Comparison of ENCODE assay signal across 8 mouse cellular contexts in the genomic region with DNA sequence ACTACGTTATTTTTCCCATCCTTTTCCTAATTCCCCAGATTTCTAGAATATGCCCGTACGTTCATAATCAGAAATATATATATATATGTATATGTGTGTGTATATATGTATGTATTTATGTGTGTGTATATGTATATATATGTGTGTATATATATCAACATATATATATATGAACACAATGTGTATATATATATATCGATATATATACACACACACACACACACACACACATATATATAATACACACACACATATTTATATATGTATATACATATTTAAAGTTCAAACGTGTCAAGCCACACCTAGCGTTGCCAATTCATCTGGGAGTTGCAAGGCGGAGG. TPM values are rescaled to one million over a fixed set of nuclear protein-coding genes. Genes with fewer than 3 reads are reported as not detected.
DNase-seq lines count a peak whose midpoint lies in the region; ATAC-seq and TF ChIP-seq lines count a peak whose summit lies in the region.

No protein-coding gene starts in this region.

- peak overlapping the region; percentile 64 for H3K4me3 ChIP-seq in heart, embryonic 15.5 days
- peak overlapping the region; percentile 75 for H3K4me3 ChIP-seq in G1E (ENCODE audit: low read depth, low read length)
- H3K4me3 ChIP-seq in hindbrain, embryonic 11.5 days (ENCODE audit: low read depth, low read length) = peak overlapping the region; percentile 49
- peak overlapping the region; percentile 43 for H3K4me3 ChIP-seq in midbrain, embryonic 11.5 days (ENCODE audit: low read depth, low read length)

- TF ChIP-seq CTCF in G1E (IDR thresholded peaks at IDR 0.05; ENCODE audit: low read depth, low read length) = no peak

- no peaks in the 10 kb centered on the region for H3K9me3 ChIP-seq in heart, embryonic 15.5 days (replicated peaks)
- no peaks in the 10 kb centered on the region for H3K9me3 ChIP-seq in G1E (replicated peaks)
- no peaks in the 10 kb centered on the region for H3K9me3 ChIP-seq in hindbrain, embryonic 11.5 days (ENCODE audit: control insufficient read depth, low read length)
- H3K9me3 ChIP-seq in midbrain, embryonic 11.5 days (ENCODE audit: control insufficient read depth, low read length) = no peaks in the 10 kb centered on the region

- H3K9ac ChIP-seq in heart, embryonic 15.5 days = peak overlapping the region; percentile 65
- peak overlapping the region; percentile 75 for H3K9ac ChIP-seq in hindbrain, embryonic 11.5 days (ENCODE audit: low read depth, low read length)
- peak overlapping the region; percentile 66 for H3K9ac ChIP-seq in midbrain, embryonic 11.5 days (ENCODE audit: low read length)

- intact Hi-C loops in heart, postnatal 25 days (cut with DNase I) = no loop called here

- peak overlapping the region; percentile 95 for H3K27ac ChIP-seq in heart, embryonic 15.5 days
- H3K27ac ChIP-seq in hindbrain, embryonic 11.5 days (ENCODE audit: low read depth, low read length) = 0 out of 2 replicates have a peak overlapping the region, but pooled peaks have one; percentile 65
- H3K27ac ChIP-seq in midbrain, embryonic 11.5 days (ENCODE audit: low read depth, low read length) = peak overlapping the region; percentile 50; the same call in 1 of the 2 replicates

- DNase-seq in heart, postnatal 25 days (ENCODE audit: low spot score) = no peak
- DNase-seq in G1E (ENCODE audit: low spot score) = no peak
- no peak for DNase-seq in hindbrain, embryonic 11.5 days (ENCODE audit: low spot score)
- DNase-seq in midbrain, embryonic 11.5 days (ENCODE audit: low spot score, missing footprints) = no peak
- DNase-seq in right cerebral cortex, postnatal 4 days = no peak
- no peak for DNase-seq in spleen, postnatal 36 days (ENCODE audit: low spot score in 2 of 2)
- no peak for DNase-seq in testis, postnatal 10 days (ENCODE audit: low spot score)

- H3K4me2 ChIP-seq in heart, embryonic 15.5 days = peak overlapping the region; percentile 63
- H3K4me2 ChIP-seq in hindbrain, embryonic 11.5 days (replicated peaks; ENCODE audit: low read depth, low read length) = peak overlapping the region; percentile 50
- H3K4me2 ChIP-seq in midbrain, embryonic 11.5 days = peak overlapping the region; percentile 46

- H3K4me1 ChIP-seq in heart, embryonic 15.5 days (replicated peaks) = peaks cover 2% of the 10 kb centered on the region; the same call in 1 of the 2 replicates
- H3K4me1 ChIP-seq in G1E (ENCODE audit: insufficient read depth, low read depth, low read length) = peaks cover 14% of the 10 kb centered on the region
- no peaks in the 10 kb centered on the region for H3K4me1 ChIP-seq in hindbrain, embryonic 11.5 days (replicated peaks; ENCODE audit: control insufficient read depth, insufficient read depth, low read length)
- H3K4me1 ChIP-seq in midbrain, embryonic 11.5 days (ENCODE audit: control insufficient read depth, insufficient read depth, low read length) = no peaks in the 10 kb centered on the region

- H3K27me3 ChIP-seq in heart, embryonic 15.5 days = no peaks in the 10 kb centered on the region
- H3K27me3 ChIP-seq in G1E (ENCODE audit: insufficient read depth, low read length) = no peaks in the 10 kb centered on the region
- no peaks in the 10 kb centered on the region for H3K27me3 ChIP-seq in hindbrain, embryonic 11.5 days (ENCODE audit: control insufficient read depth, insufficient read depth, low read length)
- H3K27me3 ChIP-seq in midbrain, embryonic 11.5 days (ENCODE audit: control insufficient read depth, insufficient read depth, low read length) = no peaks in the 10 kb centered on the region

- no peaks in the 10 kb centered on the region for H3K36me3 ChIP-seq in heart, embryonic 15.5 days
- no peaks in the 10 kb centered on the region for H3K36me3 ChIP-seq in G1E (replicated peaks)
- H3K36me3 ChIP-seq in hindbrain, embryonic 11.5 days (ENCODE audit: control insufficient read depth, insufficient read depth, low read length) = no peaks in the 10 kb centered on the region
- no peaks in the 10 kb centered on the region for H3K36me3 ChIP-seq in midbrain, embryonic 11.5 days (ENCODE audit: control insufficient read depth, insufficient read depth, low read length)

- 44% methylated on average over 7 of the region's 7 CpGs for WGBS in heart, embryonic 15.5 days
- WGBS in hindbrain, embryonic 11.5 days = 48% methylated on average over 7 of the region's 7 CpGs
- WGBS in midbrain, embryonic 11.5 days = 49% methylated on average over 7 of the region's 7 CpGs

- no peak for ATAC-seq in heart, embryonic 15.5 days (replicated peaks; ENCODE audit: insufficient number of reproducible peaks, insufficient read depth, low FRiP score, low read depth)
- ATAC-seq in G1E (ENCODE audit: extremely low read depth, insufficient number of reproducible peaks, low FRiP score, poor library complexity, severe bottlenecking) = no peak
- ATAC-seq in hindbrain, embryonic 11.5 days (ENCODE audit: low FRiP score) = no peak
- ATAC-seq in midbrain, embryonic 11.5 days (ENCODE audit: low FRiP score) = no peak

RNA-seq across cellular contexts. Expression of a gene that starts 16.7 kb away (rescaled TPM):
- polyA plus RNA-seq in heart, embryonic 15.5 days (2015; fragmentation: Nextera tagmentation; extraction: Ambion mirVana) = 85.1 and 85.5 TPM in 2 replicates
- total RNA-seq in heart, postnatal 25 days (2021) = 10 to 100 TPM; 61.3 to 68.2 TPM
- total RNA-seq in G1E (2014; fragmentation: Nextera tagmentation) (97.7 and 112 TPM in 2 replicates), G1E (2017) (71.9 and 89.2 TPM in 2 replicates)
- 18.8 and 29.6 TPM in 2 replicates for polyA plus RNA-seq in G1E (2012)
- polyA plus RNA-seq in hindbrain, embryonic 11.5 days (2014; fragmentation: Nextera tagmentation; extraction: Ambion mirVana) = 192 and 212 TPM in 2 replicates
- polyA plus RNA-seq in midbrain, embryonic 11.5 days (2014; fragmentation: Nextera tagmentation; extraction: Ambion mirVana) = 180 and 198 TPM in 2 replicates

RNA-seq across cellular contexts. Expression of a gene that starts 17.6 kb away (rescaled TPM):
- polyA plus RNA-seq in heart, embryonic 15.5 days (2015; fragmentation: Nextera tagmentation; extraction: Ambion mirVana) = 72.2 and 89.3 TPM in 2 replicates
- 10 to 100 TPM; 67.1 to 79.0 TPM for total RNA-seq in heart, postnatal 25 days (2021)
- total RNA-seq in G1E (2014; fragmentation: Nextera tagmentation) (19.4 and 21.4 TPM in 2 replicates), G1E (2017) (41.9 and 46.0 TPM in 2 replicates)
- polyA plus RNA-seq in G1E (2012) = 1.3 and 1.7 TPM in 2 replicates
- 62.9 and 73.1 TPM in 2 replicates for polyA plus RNA-seq in hindbrain, embryonic 11.5 days (2014; fragmentation: Nextera tagmentation; extraction: Ambion mirVana)
- polyA plus RNA-seq in midbrain, embryonic 11.5 days (2014; fragmentation: Nextera tagmentation; extraction: Ambion mirVana) = 62.9 and 70.2 TPM in 2 replicates

RNA-seq across cellular contexts. Expression of a gene that starts 53.6 kb away (rescaled TPM):
- polyA plus RNA-seq in heart, embryonic 15.5 days (2015; fragmentation: Nextera tagmentation; extraction: Ambion mirVana) = 20.3 and 21.1 TPM in 2 replicates
- total RNA-seq in heart, postnatal 25 days (2021) = 10 to 100 TPM; 14.1 to 16.3 TPM
- 15.4 and 20.0 TPM in 2 replicates for total RNA-seq in G1E (2014; fragmentation: Nextera tagmentation)
- 21.9 and 22.0 TPM in 2 replicates for total RNA-seq in G1E (2017)
- polyA plus RNA-seq in G1E (2012) = 9.1 and 9.6 TPM in 2 replicates
- 20.6 and 22.8 TPM in 2 replicates for polyA plus RNA-seq in hindbrain, embryonic 11.5 days (2014; fragmentation: Nextera tagmentation; extraction: Ambion mirVana)
- polyA plus RNA-seq in midbrain, embryonic 11.5 days (2014; fragmentation: Nextera tagmentation; extraction: Ambion mirVana) = 15.7 and 22.8 TPM in 2 replicates

Comparison
In these comparisons a context has a peak if more than half of its experiments do, and no peak if none do; other contexts are left out.
1. RNA of a gene that starts 17.6 kb away (polyA plus RNA-seq): 72.2 to 89.3 TPM in heart, embryonic 15.5 days, 62.9 to 73.1 TPM in hindbrain, embryonic 11.5 days and 62.9 to 70.2 TPM in midbrain, embryonic 11.5 days; 1.3 to 1.7 TPM in G1E; every median in the first group is over 10 times any median in the second.
2. Peak in every context shown above with its lines, with median percentiles within 50 percentile points of each other: H3K27ac ChIP-seq, H3K4me2 ChIP-seq, H3K4me3 ChIP-seq and H3K9ac ChIP-seq.